Mouse (Mus musculus) gastrocnemius, postnatal 25 days (tissue): ENCODE results near the gene Ppt2. TPM values are rescaled to one million over a fixed set of nuclear protein-coding genes. Genes with fewer than 3 reads are reported as not detected.

Experiments used
- DNase-seq: peaks from one replicate; pipeline ENCODE4 v3.0.0; 2022
- long read RNA-seq, 2 experiments: library from polyadenylated mRNA; stranded (forward); transcript quantifications; one replicate each; pipeline ENCODE4 v2.0.0; 2021
- total RNA-seq, 2 experiments: library from RNA; stranded (reverse); gene quantifications; 1 replicate in 1 of 2; 2 replicates in 1 of 2; pipeline ENCODE4 v1.2.3; 2021

Gene Ppt2
- total RNA-seq, result 10 to 100 TPM; 37.2 to 43.0 TPM
- long read RNA-seq, experiment 1, partial matches to known transcripts, result 0 of 23 reads
- long read RNA-seq, experiment 1, other reads (novel, unspliced or antisense), result 20 of 23 reads
- long read RNA-seq, experiment 2, transcript Ppt2-209 (9 exons, 1,710 nt), result major isoform, 5 of 36 reads
- long read RNA-seq, experiment 2, partial matches to known transcripts, result 1 of 36 reads
- long read RNA-seq, experiment 2, other reads (novel, unspliced or antisense), result 29 of 36 reads

DNA sequence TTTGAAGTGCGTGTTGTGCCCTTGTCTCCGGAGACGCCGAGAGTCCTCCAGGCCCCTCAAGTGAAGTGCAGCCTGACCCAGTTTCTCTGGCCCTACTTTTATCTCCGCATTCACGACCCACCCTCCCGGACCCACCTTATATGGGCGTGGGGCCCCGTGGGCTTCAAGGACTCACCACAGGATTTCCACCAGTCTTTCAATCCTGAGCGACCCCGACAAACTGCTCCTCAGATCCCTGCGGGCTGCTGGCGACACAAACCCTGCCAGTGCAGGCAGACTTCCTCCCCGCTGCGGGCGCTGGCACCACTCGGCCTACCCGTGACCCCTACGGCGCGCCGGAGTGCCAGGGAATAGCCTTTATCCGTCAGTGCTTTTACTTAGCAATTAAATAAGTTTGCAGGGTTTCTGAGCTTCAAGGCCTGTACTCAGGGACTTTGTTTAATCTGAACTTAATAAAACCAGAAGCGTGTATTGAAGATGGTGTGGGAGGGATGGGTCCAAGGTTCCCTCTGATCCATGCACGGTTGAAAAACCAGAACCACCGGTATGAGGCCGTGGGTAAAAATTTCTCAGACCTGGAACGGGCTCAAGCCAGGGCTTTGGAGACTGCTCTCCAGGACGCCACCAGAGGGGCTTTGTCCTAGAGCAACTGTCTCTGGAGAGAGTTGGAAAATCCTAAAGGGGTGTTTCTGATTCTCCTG, at the start of gene Ppt2:
Gene Ppt2 (minus strand): TSS at position 568 of the 701 bp plus-strand sequence.
- DNase-seq, result no peak

GRCm38 (mm10) chr17:34676671-34677070, 48.4 kb upstream of the Ppt2 start:
- DNase-seq, result peak; percentile 53

DNA sequence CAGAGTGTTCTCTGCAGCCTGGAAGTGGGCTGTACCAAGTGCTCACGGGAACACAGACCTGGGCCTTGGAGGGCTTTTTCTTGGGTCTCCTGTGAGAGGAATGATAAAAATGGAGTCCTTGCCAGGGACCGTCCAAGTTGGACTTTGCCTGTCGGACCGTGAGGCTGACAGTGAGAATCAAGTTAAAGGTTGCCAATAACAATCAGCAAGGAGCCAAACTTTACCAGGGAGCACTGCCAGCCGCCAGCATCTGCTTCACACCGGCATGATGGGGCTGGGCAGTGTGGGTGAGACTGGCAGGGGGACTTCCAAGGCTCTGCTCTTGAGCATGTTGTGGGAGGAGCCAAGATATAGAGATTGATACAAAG, 47.8 kb upstream of the Ppt2 start:
- DNase-seq, result no peak

GRCm38 (mm10) chr17:34675205-34676092, 47.1 kb upstream of the Ppt2 start:
- no peak for DNase-seq

GRCm38 (mm10) chr17:34674524-34675204, 46.4 kb upstream of the Ppt2 start:
- no peak for DNase-seq

DNA sequence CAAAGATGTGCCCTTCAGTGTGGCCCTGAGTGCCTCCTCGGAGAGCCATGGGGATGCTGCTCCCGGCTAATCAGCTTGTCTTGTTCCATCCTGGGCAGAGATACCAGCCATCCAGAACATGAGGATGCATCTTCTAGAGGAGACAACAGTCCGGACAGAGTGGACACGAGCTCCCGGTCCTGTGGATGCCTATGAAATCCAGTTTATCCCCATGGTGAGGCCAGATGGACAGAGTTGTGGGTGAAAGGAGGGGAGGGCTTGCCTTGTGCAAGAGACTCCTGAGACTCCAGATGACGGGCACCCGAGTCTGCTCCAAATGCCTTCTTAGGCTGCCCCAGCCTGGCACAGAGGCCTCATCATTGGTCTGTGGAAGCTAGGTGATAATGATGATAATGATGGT, 44.8 kb upstream of the Ppt2 start:
- no peak for DNase-seq

DNA sequence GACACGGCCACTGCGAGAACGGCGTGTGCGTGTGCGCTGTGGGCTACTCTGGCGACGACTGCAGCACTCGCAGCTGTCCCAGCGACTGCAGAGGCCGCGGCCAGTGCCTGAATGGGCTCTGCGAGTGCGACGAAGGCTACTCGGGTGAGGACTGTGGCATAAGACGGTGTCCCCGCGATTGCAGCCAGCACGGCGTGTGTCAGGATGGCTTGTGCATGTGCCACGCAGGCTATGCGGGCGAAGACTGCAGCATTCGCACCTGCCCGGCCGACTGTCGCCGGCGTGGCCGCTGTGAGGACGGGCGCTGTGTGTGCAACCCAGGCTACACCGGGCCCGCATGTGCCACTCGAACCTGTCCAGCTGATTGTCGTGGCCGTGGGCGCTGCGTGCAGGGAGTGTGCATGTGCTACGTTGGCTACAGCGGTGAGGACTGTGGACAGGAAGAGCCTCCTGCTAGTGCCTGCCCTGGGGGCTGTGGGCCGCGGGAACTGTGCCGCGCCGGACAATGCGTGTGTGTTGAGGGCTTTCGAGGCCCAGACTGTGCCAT, 44.0 kb upstream of the Ppt2 start:
- no peak for DNase-seq

GRCm38 (mm10) chr17:34671151-34672066, 43.1 kb upstream of the Ppt2 start:
- no peak for DNase-seq

GRCm38 (mm10) chr17:34670235-34670634, 41.9 kb upstream of the Ppt2 start, which contains the start of gene Tnxb:
Gene Tnxb (plus strand): TSS chr17:34670535.
- no peak for DNase-seq

DNA sequence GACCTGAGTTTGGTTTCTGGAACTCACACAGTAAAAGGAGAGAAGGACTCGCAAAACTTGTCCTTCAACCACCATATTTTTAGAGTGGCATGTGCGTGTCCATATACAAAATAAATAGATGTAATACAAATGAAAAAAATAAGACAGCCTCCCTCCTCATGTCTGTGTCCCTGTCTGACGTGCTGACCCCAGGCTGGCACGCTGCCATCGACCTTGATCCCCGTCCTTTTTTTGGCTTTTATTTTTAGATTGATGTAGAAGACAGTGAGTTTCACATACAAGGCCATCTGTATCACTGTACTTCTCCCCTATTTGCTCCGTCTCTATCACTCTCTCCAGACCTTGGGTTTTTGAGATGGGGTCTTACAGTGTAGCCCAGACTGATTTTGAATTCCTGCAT, 36.2 kb upstream of the Ppt2 start:
- no peak for DNase-seq

- DNase-seq, result no peak
Measured at GRCm38 (mm10) chr17:34663558-34663957, 35.2 kb upstream of the Ppt2 start.

DNA sequence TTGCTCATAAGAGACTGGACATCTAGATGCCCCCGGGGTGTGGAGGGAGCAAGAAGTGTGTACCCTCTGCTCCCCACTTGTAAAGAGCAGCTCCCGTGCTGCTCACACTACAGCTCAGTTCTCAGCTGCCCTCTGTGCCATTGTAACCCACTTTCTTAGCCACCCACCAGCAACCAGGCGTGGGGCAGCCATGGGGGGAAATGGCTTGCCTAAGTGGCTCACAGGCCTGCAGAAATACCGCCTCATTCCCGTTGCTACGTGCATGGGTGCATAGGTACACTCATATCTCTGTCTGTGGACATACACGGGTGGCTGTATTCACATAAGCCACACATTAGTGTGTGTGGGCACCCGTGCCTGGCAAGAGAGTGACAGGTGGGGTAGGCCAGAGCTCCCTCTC, 34.7 kb upstream of the Ppt2 start:
- DNase-seq, result no peak

- no peak for DNase-seq
Measured at GRCm38 (mm10) chr17:34662468-34662867, 34.2 kb upstream of the Ppt2 start.

DNA sequence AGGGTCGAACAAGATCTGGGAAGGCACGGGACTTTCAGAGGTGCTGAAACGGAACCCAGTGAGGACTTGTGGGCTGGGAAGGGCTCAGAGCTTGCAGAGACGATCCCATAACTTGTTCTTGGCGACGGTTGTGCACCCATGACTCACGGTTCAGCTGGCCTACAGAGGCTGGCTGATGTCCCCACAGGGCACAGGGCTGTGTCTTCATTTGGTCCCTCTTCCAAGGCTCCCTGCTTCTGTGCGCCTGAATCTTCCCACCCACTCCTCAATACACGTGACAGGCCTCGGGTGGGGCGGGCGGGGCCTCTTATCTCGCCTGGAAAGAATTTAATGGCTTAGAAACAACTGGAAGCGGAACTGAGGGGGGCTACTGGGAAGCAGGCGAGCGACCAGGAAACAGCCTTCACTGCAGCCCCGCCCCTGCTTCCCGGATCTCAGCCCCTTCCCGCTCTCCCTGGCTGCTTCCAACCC, 32.8 kb upstream of the Ppt2 start:
- DNase-seq, result peak; percentile 73

- DNase-seq, result peak; percentile 68
Measured at GRCm38 (mm10) chr17:34660259-34660820, 32.0 kb upstream of the Ppt2 start.

- DNase-seq, result no peak
Measured at GRCm38 (mm10) chr17:34659897-34660214, 31.5 kb upstream of the Ppt2 start.

- no peak for DNase-seq
Measured at GRCm38 (mm10) chr17:34659181-34659896, 31.0 kb upstream of the Ppt2 start.

DNA sequence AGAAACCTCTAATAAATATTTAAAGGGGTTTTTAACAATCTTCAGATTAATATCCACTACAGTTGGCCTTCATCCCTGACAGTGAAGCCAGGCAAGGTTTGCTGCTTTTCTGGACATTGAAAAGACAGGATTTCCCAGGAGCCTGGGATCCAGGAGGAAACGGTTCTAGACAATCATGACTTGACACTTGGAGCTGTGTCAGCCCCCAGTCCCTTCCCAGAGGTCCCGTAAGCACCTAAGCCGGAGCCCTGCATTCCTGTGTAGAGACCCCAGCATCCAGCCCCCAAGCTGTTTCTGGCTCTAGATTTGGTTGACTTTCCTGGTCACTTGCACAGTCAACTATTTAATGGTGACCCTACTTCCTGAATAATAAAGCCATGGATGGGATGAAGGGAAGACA, 30.3 kb upstream of the Ppt2 start:
- no peak for DNase-seq

GRCm38 (mm10) chr17:34658145-34658544, 29.8 kb upstream of the Ppt2 start:
- no peak for DNase-seq

- no peak for DNase-seq
Measured at GRCm38 (mm10) chr17:34657271-34657670, 29.0 kb upstream of the Ppt2 start.
